Mouse (Mus musculus): ENCODE measurements around the gene Carmil1. TPM values are rescaled to one million over a fixed set of nuclear protein-coding genes. Genes with fewer than 3 reads are reported as not detected.

The Carmil1 gene
- total and polyA plus RNA-seq, 2 experiments from 2014 or later = 40.7 to 56.8 TPM

- Histone ChIP-seq H3K27me3 (ENCODE audit: insufficient read depth, low read length) (no peaks in the 10 kb centered on the region), H3K9ac (replicated peaks; ENCODE audit: low read length, poor library complexity, severe bottlenecking) (no peak overlapping the region), H3K9me3 (ENCODE audit: low read length) (no peaks in the 10 kb centered on the region), H3K4me1 (ENCODE audit: insufficient read depth, low read length) (0 out of 2 replicates have a peak, but pooled peaks cover 6% of the 10 kb centered on the region), H3K4me2 (ENCODE audit: low read depth, low read length, poor library complexity, severe bottlenecking) (no peak overlapping the region), H3K27ac (ENCODE audit: low read depth, low read length) (no peak overlapping the region), H3K4me3 (ENCODE audit: low read depth, low read length) (no peak overlapping the region), H3K36me3 (ENCODE audit: insufficient read depth, low read length) (no peaks in the 10 kb centered on the region)
- no peak for ATAC-seq (ENCODE audit: low FRiP score)
- no peak for DNase-seq (ENCODE audit: low spot score)
- no peak for TF ChIP-seq CTCF (IDR thresholded peaks at IDR 0.05)
- 84% methylated on average over 6 of the region's 6 CpGs for WGBS
Observed at GRCm38 (mm10) chr13:24232750-24233149, 47.8 kb downstream of the Carmil1 start.

GRCm38 (mm10) chr13:24231746-24232483, 48.7 kb downstream of the Carmil1 start:
- no peaks in the 10 kb centered on the region for H3K36me3 ChIP-seq (ENCODE audit: insufficient read depth, low read length)
- DNase-seq (ENCODE audit: low spot score) (no peak), ATAC-seq (ENCODE audit: low FRiP score) (no peak)
- 0 out of 2 replicates have a peak, but pooled peaks cover 6% of the 10 kb centered on the region for H3K4me1 ChIP-seq (ENCODE audit: insufficient read depth, low read length)
- no peaks in the 10 kb centered on the region for H3K27me3 ChIP-seq (ENCODE audit: insufficient read depth, low read length)
- no peak overlapping the region for H3K9ac ChIP-seq (replicated peaks; ENCODE audit: low read length, poor library complexity, severe bottlenecking)
- H3K27ac ChIP-seq (ENCODE audit: low read depth, low read length) = no peak overlapping the region
- no peak for TF ChIP-seq CTCF (IDR thresholded peaks at IDR 0.05)
- H3K9me3 ChIP-seq (ENCODE audit: low read length) = no peaks in the 10 kb centered on the region
- H3K4me2 ChIP-seq (ENCODE audit: low read depth, low read length, poor library complexity, severe bottlenecking) = no peak overlapping the region
- no peak overlapping the region for H3K4me3 ChIP-seq (ENCODE audit: low read depth, low read length)
- 77% methylated on average over 10 of the region's 10 CpGs for WGBS

- Histone ChIP-seq H3K9ac (replicated peaks; ENCODE audit: low read length, poor library complexity, severe bottlenecking) (no peak overlapping the region), H3K36me3 (ENCODE audit: insufficient read depth, low read length) (no peaks in the 10 kb centered on the region), H3K27me3 (ENCODE audit: insufficient read depth, low read length) (no peaks in the 10 kb centered on the region), H3K4me1 (ENCODE audit: insufficient read depth, low read length) (0 out of 2 replicates have a peak, but pooled peaks cover 6% of the 10 kb centered on the region), H3K4me3 (ENCODE audit: low read depth, low read length) (no peak overlapping the region), H3K4me2 (ENCODE audit: low read depth, low read length, poor library complexity, severe bottlenecking) (no peak overlapping the region), H3K9me3 (ENCODE audit: low read length) (no peaks in the 10 kb centered on the region), H3K27ac (ENCODE audit: low read depth, low read length) (no peak overlapping the region)
- ATAC-seq (ENCODE audit: low FRiP score) = no peak
- WGBS = 93% methylated on average over 2 of the region's 2 CpGs
- TF ChIP-seq CTCF (IDR thresholded peaks at IDR 0.05) = no peak
- no peak for DNase-seq (ENCODE audit: low spot score)
Observed at GRCm38 (mm10) chr13:24231146-24231545, 49.4 kb downstream of the Carmil1 start.

- Histone ChIP-seq H3K9ac (replicated peaks; ENCODE audit: low read length, poor library complexity, severe bottlenecking) (no peak overlapping the region), H3K27me3 (ENCODE audit: insufficient read depth, low read length) (no peaks in the 10 kb centered on the region), H3K4me1 (ENCODE audit: insufficient read depth, low read length) (0 out of 2 replicates have a peak, but pooled peaks cover 6% of the 10 kb centered on the region), H3K36me3 (ENCODE audit: insufficient read depth, low read length) (no peaks in the 10 kb centered on the region), H3K4me3 (ENCODE audit: low read depth, low read length) (no peak overlapping the region), H3K4me2 (ENCODE audit: low read depth, low read length, poor library complexity, severe bottlenecking) (no peak overlapping the region), H3K9me3 (ENCODE audit: low read length) (no peaks in the 10 kb centered on the region), H3K27ac (ENCODE audit: low read depth, low read length) (no peak overlapping the region)
- DNase-seq (ENCODE audit: low spot score) = no peak
- WGBS = 82% methylated on average over 4 of the region's 4 CpGs
- ATAC-seq (ENCODE audit: low FRiP score) = no peak
- TF ChIP-seq CTCF (IDR thresholded peaks at IDR 0.05) = no peak
Observed at GRCm38 (mm10) chr13:24230541-24231095, 50.0 kb downstream of the Carmil1 start.

- DNase-seq (ENCODE audit: low spot score) (no peak), ATAC-seq (ENCODE audit: low FRiP score) (peak; percentile 65)
- no peak overlapping the region for H3K4me2 ChIP-seq (ENCODE audit: low read depth, low read length, poor library complexity, severe bottlenecking)
- no peaks in the 10 kb centered on the region for H3K4me1 ChIP-seq (ENCODE audit: insufficient read depth, low read length)
- WGBS = 69% methylated on average over 8 of the region's 8 CpGs
- H3K9me3 ChIP-seq (ENCODE audit: low read length) = no peaks in the 10 kb centered on the region
- no peak overlapping the region for H3K27ac ChIP-seq (ENCODE audit: low read depth, low read length)
- H3K4me3 ChIP-seq (ENCODE audit: low read depth, low read length) = no peak overlapping the region
- H3K9ac ChIP-seq (replicated peaks; ENCODE audit: low read length, poor library complexity, severe bottlenecking) = no peak overlapping the region
- no peaks in the 10 kb centered on the region for H3K36me3 ChIP-seq (ENCODE audit: insufficient read depth, low read length)
- no peaks in the 10 kb centered on the region for H3K27me3 ChIP-seq (ENCODE audit: insufficient read depth, low read length)
- no peak for TF ChIP-seq CTCF (IDR thresholded peaks at IDR 0.05)
Observed at GRCm38 (mm10) chr13:24223425-24224201, 57.0 kb downstream of the Carmil1 start.

Measured in midbrain, postnatal 0 days (tissue).